ENCODE assay signal across 30 mouse cellular contexts in the genomic region with DNA sequence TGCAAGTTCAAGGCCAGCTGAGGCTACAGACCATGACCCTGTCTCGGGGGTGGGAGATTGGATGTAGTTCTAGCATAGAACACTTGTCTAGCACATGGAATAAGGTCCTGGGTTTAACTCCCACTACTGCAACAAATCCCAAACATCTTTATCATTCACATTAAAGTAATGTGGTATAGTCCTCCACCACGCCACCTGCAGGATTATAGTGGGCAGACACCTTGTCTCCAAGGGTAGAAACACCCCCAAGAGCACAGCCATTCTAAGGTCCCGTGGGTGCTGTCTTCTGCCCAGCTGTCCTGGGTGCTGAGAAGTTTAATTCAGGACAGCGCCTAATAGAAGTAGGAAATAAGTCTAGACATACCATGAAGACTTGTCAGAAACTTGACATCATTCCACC. TPM values are rescaled to one million over a fixed set of nuclear protein-coding genes. Genes with fewer than 3 reads are reported as not detected.
"Had no signal": no experiment of that assay in that cellular context is flagged by ENCODE, and none has a peak within 500 bp of the region (broad histone marks: within the 10 kb centered on the region; RNA-seq: fewer than 3 reads in every experiment).

No protein-coding gene starts in this region.

- H3K36me3 ChIP-seq: limb, embryonic 12.5 days; limb, embryonic 15.5 days; lung, embryonic 15.5 days; midbrain, embryonic 10.5 days; midbrain, embryonic 13.5 days; neural tube, embryonic 13.5 days had no signal

- H3K9ac ChIP-seq: limb, embryonic 12.5 days; limb, embryonic 15.5 days; liver, embryonic 14.5 days; liver, postnatal 0 days; lung, embryonic 15.5 days; midbrain, embryonic 13.5 days; neural tube, embryonic 13.5 days had no signal

- H3K4me2 ChIP-seq: limb, embryonic 12.5 days; limb, embryonic 15.5 days; liver, embryonic 11.5 days; lung, embryonic 15.5 days; midbrain, embryonic 13.5 days; neural tube, embryonic 13.5 days had no signal

- H3K4me3 ChIP-seq: limb, embryonic 12.5 days; limb, embryonic 15.5 days; lung, embryonic 15.5 days; megakaryocyte, embryonic 14.5 days; midbrain, embryonic 10.5 days; midbrain, embryonic 13.5 days; myocyte; neural tube, embryonic 13.5 days had no signal

- DNase-seq: kidney, adult 18-20 months; kidney, postnatal 10 days; kidney, postnatal 36 days; left cerebral cortex, postnatal 4 days; liver, postnatal 0 days; lung, postnatal 14 days; retina, postnatal 1 day; thymus, postnatal 25 days had no signal

- H3K9me3 ChIP-seq: limb, embryonic 12.5 days; limb, embryonic 15.5 days; lung, embryonic 15.5 days; midbrain, embryonic 13.5 days; neural tube, embryonic 13.5 days had no signal

- H3K27me3 ChIP-seq: limb, embryonic 15.5 days; lung, embryonic 15.5 days; midbrain, embryonic 13.5 days; neural tube, embryonic 13.5 days had no signal

- H3K27ac ChIP-seq: limb, embryonic 12.5 days; limb, embryonic 15.5 days; liver, embryonic 14.5 days; lung, embryonic 15.5 days; midbrain, embryonic 10.5 days; midbrain, embryonic 13.5 days; neural tube, embryonic 13.5 days had no signal

- H3K4me1 ChIP-seq: limb, embryonic 12.5 days had no signal

- ATAC-seq: liver, postnatal 0 days; midbrain, embryonic 13.5 days; midbrain, embryonic 16.5 days had no signal

RNA-seq across cellular contexts. Expression of a gene that starts 5.1 kb away (rescaled TPM):
- total RNA-seq: layer of hippocampus, adult 8-10 months; left cerebral cortex, adult 8-10 months; left cerebral cortex, postnatal 4 days; monocyte, adult 5-6 weeks; neutrophil, adult 5-6 weeks had no signal
- polyA plus RNA-seq: kidney, embryonic 14.5 days; limb, embryonic 12.5 days; limb, embryonic 15.5 days; liver, embryonic 11.5 days; liver, embryonic 14.5 days; liver, postnatal 0 days; midbrain, embryonic 10.5 days; midbrain, embryonic 13.5 days; midbrain, embryonic 16.5 days; myocyte; neural tube, embryonic 13.5 days; small intestine, adult 2 months; spleen, adult 2 months; stomach, embryonic 14.5 days had no signal

RNA-seq across cellular contexts. Expression of a gene that starts 7.0 kb away (rescaled TPM):
- total RNA-seq: layer of hippocampus, adult 8-10 months; layer of hippocampus, postnatal 10 days; monocyte, adult 5-6 weeks; neutrophil, adult 5-6 weeks had no signal
- polyA plus RNA-seq: limb, embryonic 12.5 days; limb, embryonic 15.5 days; midbrain, embryonic 10.5 days; midbrain, embryonic 13.5 days; midbrain, embryonic 16.5 days; myocyte; neural tube, embryonic 13.5 days; spleen, adult 2 months; thymus, postnatal 0 days had no signal

RNA-seq across cellular contexts. Expression of a gene that starts 33.7 kb away (rescaled TPM):
- total RNA-seq: layer of hippocampus, adult 8-10 months; left cerebral cortex, adult 8-10 months; left cerebral cortex, postnatal 14 days; left cerebral cortex, postnatal 4 days; monocyte, adult 5-6 weeks; neutrophil, adult 5-6 weeks had no signal
- polyA plus RNA-seq: limb, embryonic 12.5 days; midbrain, embryonic 10.5 days; midbrain, embryonic 13.5 days; midbrain, embryonic 16.5 days; myocyte; spleen, adult 2 months had no signal

RNA-seq across cellular contexts. Expression of a gene that starts 46.8 kb away (rescaled TPM):
- total RNA-seq: monocyte, adult 5-6 weeks; neutrophil, adult 5-6 weeks had no signal
